Mouse (Mus musculus): ENCODE results near the gene Fkbp11. TPM values are rescaled to one million over a fixed set of nuclear protein-coding genes. Genes with fewer than 3 reads are reported as not detected.

The Fkbp11 gene
- polyA plus RNA-seq, 1 experiment = 2.1 TPM

DNA sequence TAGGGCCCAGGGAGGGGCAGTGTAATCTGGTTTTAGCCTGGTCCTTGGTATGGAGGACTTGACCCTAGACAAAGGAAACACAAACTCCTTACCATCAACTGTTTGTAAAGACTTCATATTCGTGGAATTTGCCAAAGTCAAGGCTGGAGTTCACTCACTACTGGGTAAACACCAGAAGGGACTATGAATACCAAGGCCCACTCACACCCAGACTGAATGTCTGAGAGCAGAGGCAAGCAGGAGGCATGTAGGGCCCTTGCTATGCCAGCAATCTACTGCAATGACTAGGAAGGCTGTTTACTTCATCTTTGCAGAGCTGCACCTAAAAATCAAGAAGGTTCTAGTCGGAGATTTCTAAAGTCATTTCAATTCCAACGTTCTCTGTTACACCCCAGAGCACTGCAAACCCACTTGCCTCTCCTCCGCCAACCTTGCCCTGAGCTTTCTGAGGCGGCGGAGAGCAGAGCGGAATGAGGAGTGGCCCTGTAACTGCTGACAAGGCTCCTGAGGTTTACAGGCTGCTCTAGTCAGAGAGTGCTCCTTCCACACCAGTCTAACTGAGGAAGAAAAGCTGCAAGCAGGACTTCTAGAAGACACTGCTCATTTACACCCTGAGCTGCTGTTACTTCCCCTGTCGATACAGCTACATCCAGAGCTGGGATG lies 14.9 kb upstream of the Fkbp11 start:
- Histone ChIP-seq H3K4me3 (ENCODE audit: insufficient read depth, low read length) (no peak overlapping the region), H3K27ac (ENCODE audit: insufficient read depth, low read length) (no peak overlapping the region), H3K4me1 (ENCODE audit: control insufficient read depth, insufficient read depth, low read length) (peaks cover 16% of the 10 kb centered on the region)
- TF ChIP-seq POLR2A (IDR thresholded peaks at IDR 0.05; ENCODE audit: extremely low read depth, insufficient read depth, low read length) (no peak), CTCF (IDR thresholded peaks at IDR 0.05; ENCODE audit: extremely low read depth, insufficient read depth, low read length) (no peak)

DNA sequence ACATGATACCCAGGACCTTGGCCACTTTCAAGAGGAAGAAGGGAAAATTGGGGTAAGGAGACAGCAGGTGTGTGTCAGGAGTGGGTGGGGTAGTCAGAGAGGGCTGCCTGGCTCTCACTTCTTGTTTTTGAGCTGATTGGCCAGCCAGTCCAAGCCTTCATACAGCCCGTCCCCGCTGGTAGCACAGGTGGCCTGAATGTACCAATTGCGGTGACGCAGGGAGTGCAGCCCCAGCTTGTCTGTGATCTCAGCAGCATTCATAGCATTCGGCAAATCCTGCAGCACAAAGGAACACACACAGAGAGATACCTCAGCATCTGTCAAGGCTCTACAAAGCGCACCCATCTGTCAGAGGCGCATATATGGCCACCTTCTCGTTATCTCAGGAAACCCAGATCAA lies 12.2 kb upstream of the Fkbp11 start:
- Histone ChIP-seq H3K4me3 (ENCODE audit: insufficient read depth, low read length) (no peak overlapping the region), H3K27ac (ENCODE audit: insufficient read depth, low read length) (no peak overlapping the region), H3K4me1 (ENCODE audit: control insufficient read depth, insufficient read depth, low read length) (peaks cover 5% of the 10 kb centered on the region; the same call in 1 of the 2 replicates)
- TF ChIP-seq CTCF (IDR thresholded peaks at IDR 0.05; ENCODE audit: extremely low read depth, insufficient read depth, low read length) (no peak), POLR2A (IDR thresholded peaks at IDR 0.05; ENCODE audit: extremely low read depth, insufficient read depth, low read length) (no peak)

DNA sequence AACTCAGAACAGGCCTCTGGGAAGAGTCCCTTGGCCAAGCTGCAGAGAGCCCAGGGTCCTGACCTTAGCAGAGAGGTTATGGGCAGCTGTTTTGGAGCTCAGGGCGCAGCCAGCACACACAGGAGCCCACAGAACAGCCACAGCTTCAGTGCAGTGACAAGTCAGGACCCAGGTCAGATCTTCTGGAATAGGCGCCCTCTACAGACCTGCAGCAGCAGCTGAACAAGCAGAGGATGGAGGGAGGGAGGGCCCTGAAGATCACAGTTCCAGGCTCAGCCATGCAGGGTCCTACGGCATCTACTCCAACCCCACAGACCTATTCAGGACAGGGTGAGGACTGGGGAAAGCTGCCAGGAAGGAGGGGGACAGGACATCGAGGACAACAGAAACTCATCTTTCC lies 10.8 kb upstream of the Fkbp11 start:
- no peak for TF ChIP-seq POLR2A (IDR thresholded peaks at IDR 0.05; ENCODE audit: extremely low read depth, insufficient read depth, low read length)
- TF ChIP-seq CTCF (IDR thresholded peaks at IDR 0.05; ENCODE audit: extremely low read depth, insufficient read depth, low read length) = no peak
- no peak overlapping the region for H3K27ac ChIP-seq (ENCODE audit: insufficient read depth, low read length)
- no peak overlapping the region for H3K4me3 ChIP-seq (ENCODE audit: insufficient read depth, low read length)
- peaks cover 3% of the 10 kb centered on the region; the same call in 1 of the 2 replicates for H3K4me1 ChIP-seq (ENCODE audit: control insufficient read depth, insufficient read depth, low read length)

DNA sequence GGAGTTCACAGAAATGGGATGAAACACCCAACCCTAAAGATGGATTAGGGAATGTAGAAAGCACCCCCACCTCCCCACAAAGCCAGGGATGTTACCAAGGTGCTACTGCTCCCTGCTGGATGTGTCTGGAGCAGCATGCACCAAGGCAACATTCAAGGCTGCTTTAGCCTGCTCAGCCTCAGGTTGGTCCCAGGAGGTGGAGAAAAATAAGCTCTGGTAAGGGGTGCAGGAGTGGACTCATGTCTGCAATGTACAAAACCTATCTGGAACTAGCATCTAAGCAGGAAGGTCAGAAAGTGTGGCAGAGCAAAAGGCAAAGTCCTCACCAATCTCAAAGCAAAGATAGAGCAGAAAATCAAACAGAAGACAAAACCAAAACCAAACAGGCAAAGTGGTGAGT lies 9.9 kb upstream of the Fkbp11 start:
- peak; percentile 57 for TF ChIP-seq CTCF (IDR thresholded peaks at IDR 0.05; ENCODE audit: extremely low read depth, insufficient read depth, low read length)
- TF ChIP-seq POLR2A (IDR thresholded peaks at IDR 0.05; ENCODE audit: extremely low read depth, insufficient read depth, low read length) = no peak
- no peak overlapping the region for H3K4me3 ChIP-seq (ENCODE audit: insufficient read depth, low read length)
- H3K4me1 ChIP-seq (ENCODE audit: control insufficient read depth, insufficient read depth, low read length) = peaks cover 1% of the 10 kb centered on the region; the same call in 1 of the 2 replicates
- H3K27ac ChIP-seq (ENCODE audit: insufficient read depth, low read length) = no peak overlapping the region

DNA sequence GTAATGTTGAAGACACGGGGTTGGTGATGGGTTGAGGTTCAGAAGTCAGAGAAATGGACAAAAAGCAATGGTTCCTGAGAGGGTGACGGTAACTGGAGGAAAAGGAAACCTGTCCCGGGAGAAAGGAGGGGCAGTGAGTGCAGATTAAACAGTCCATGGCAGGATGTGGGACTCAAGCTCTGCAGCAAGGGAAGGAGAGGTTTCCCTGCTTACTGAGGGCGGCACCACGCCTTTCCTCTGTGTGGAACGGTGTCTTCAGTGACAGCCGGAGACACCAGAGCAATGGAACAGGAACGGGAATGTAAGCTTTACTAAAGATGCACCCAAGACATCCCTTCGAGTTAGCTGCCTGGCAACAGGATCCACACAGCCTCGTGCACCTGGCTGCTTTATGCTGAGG lies 8.5 kb upstream of the Fkbp11 start:
- H3K4me1 ChIP-seq (ENCODE audit: control insufficient read depth, insufficient read depth, low read length) = peaks cover 1% of the 10 kb centered on the region; the same call in 1 of the 2 replicates
- no peak overlapping the region for H3K4me3 ChIP-seq (ENCODE audit: insufficient read depth, low read length)
- no peak for TF ChIP-seq POLR2A (IDR thresholded peaks at IDR 0.05; ENCODE audit: extremely low read depth, insufficient read depth, low read length)
- TF ChIP-seq CTCF (IDR thresholded peaks at IDR 0.05; ENCODE audit: extremely low read depth, insufficient read depth, low read length) = no peak
- no peak overlapping the region for H3K27ac ChIP-seq (ENCODE audit: insufficient read depth, low read length)

DNA sequence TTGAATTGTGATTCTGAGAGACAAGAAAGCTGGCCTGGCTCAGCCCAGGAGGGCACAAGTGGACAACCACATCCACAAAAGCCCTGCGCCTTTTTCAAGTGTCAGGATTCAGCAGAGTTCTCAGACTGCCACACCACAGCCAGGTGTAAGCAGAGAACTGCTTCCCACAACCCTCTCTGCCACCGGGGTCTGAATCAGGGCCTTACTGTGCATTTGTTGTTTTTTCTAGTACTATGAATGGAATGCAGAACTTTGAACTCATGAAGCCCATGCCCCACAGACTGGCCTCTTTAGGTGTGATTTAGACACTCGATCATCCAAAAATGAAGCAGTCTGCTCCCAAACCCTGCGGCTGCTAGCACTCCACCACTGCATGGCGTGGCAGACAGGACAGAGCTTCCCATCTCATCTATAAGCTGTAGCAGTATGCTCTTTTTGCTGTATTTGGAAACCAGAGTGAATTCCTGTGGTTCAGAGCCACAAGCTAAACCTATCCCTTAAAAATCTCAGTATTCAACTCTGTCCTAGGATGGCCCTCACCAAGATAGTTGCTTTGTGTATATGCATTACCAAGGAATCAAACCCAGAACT lies 6.1 kb upstream of the Fkbp11 start:
- Histone ChIP-seq H3K27ac (ENCODE audit: insufficient read depth, low read length) (no peak overlapping the region), H3K4me3 (ENCODE audit: insufficient read depth, low read length) (no peak overlapping the region), H3K4me1 (ENCODE audit: control insufficient read depth, insufficient read depth, low read length) (no peaks in the 10 kb centered on the region)
- TF ChIP-seq POLR2A (IDR thresholded peaks at IDR 0.05; ENCODE audit: extremely low read depth, insufficient read depth, low read length) (no peak), CTCF (IDR thresholded peaks at IDR 0.05; ENCODE audit: extremely low read depth, insufficient read depth, low read length) (no peak)

DNA sequence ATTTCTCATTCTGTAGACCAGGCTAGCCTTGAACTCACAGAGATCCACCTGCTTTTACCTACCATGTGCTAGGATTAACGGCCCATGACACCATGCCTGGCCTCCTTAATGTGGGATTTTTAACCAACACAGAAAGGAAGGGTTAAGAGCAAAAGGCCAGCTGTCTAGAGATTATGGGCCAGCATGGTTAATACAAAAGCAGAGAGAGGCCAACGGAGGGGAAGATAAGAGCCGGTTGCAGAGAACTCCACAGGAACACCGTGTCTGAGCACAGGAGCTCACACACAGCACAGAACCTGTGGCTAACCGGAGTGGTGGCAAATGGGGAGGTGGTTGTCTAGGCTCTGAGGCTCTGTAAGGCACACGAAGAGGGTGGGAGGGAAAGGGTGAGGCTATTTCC lies 5.4 kb upstream of the Fkbp11 start:
- TF ChIP-seq POLR2A (IDR thresholded peaks at IDR 0.05; ENCODE audit: extremely low read depth, insufficient read depth, low read length) (no peak), CTCF (IDR thresholded peaks at IDR 0.05; ENCODE audit: extremely low read depth, insufficient read depth, low read length) (no peak)
- Histone ChIP-seq H3K4me3 (ENCODE audit: insufficient read depth, low read length) (no peak overlapping the region), H3K27ac (ENCODE audit: insufficient read depth, low read length) (no peak overlapping the region), H3K4me1 (ENCODE audit: control insufficient read depth, insufficient read depth, low read length) (no peaks in the 10 kb centered on the region)

DNA sequence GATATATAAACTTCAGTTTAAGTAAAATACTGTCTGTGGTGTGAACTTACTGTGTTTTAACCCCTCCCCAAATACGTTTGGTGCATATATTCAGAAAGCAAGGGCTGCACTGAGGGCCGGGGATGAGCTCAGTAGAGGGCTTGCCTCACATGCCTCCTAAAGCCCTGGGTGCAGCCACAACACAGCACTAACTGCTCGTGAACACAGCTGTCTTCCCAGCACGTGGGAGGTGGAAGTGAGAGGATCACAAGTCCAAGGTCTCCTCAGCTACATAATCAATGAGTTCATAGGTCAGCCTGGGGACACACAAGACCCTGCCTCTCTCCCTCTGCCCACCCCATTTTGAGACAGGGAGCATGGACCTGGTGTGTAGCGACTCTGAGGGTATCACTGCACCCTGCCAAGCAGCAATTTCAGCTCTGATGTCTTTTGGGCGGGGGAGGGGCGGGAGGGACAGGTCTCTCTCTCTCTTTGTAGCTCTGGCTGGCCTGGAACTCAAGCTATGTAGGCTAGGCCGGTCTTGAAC lies 4.1 kb upstream of the Fkbp11 start:
- Histone ChIP-seq H3K4me1 (ENCODE audit: control insufficient read depth, insufficient read depth, low read length) (no peaks in the 10 kb centered on the region), H3K4me3 (ENCODE audit: insufficient read depth, low read length) (no peak overlapping the region)
- no peak for TF ChIP-seq POLR2A (IDR thresholded peaks at IDR 0.05; ENCODE audit: extremely low read depth, insufficient read depth, low read length)
- no peak for TF ChIP-seq CTCF (IDR thresholded peaks at IDR 0.05; ENCODE audit: extremely low read depth, insufficient read depth, low read length)

DNA sequence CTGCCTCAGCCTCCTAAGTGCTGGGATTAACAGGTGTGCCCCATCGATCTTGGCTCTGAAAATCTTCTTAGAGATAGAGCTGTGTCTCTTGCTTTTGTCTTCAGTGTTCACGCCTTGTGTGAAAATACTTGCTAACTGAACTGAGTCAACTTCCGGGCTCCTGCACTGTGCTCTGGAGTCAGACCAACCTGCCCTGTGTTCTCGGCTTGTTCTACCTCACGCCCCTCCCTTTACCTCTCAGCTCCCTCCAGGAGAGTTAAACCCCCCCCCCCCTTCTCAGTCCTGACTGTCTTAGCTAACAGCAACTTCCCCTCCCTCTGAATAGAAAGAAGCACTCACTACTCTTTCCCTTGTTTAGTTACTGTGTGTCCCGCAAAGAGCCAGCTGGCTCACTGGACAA lies 2.8 kb upstream of the Fkbp11 start:
- no peak overlapping the region for H3K4me3 ChIP-seq (ENCODE audit: insufficient read depth, low read length)
- H3K4me1 ChIP-seq (ENCODE audit: control insufficient read depth, insufficient read depth, low read length) = no peaks in the 10 kb centered on the region
- no peak for TF ChIP-seq POLR2A (IDR thresholded peaks at IDR 0.05; ENCODE audit: extremely low read depth, insufficient read depth, low read length)
- no peak for TF ChIP-seq CTCF (IDR thresholded peaks at IDR 0.05; ENCODE audit: extremely low read depth, insufficient read depth, low read length)
- H3K27ac ChIP-seq (ENCODE audit: insufficient read depth, low read length) = no peak overlapping the region

More for the DNA sequence above, 4.1 kb upstream of the Fkbp11 start:
- no peak overlapping the region for H3K27ac ChIP-seq (ENCODE audit: insufficient read depth, low read length)

All from cortical plate, adult 2 months (tissue).